8 mouse cellular contexts compared by ENCODE assay signal in the genomic region with DNA sequence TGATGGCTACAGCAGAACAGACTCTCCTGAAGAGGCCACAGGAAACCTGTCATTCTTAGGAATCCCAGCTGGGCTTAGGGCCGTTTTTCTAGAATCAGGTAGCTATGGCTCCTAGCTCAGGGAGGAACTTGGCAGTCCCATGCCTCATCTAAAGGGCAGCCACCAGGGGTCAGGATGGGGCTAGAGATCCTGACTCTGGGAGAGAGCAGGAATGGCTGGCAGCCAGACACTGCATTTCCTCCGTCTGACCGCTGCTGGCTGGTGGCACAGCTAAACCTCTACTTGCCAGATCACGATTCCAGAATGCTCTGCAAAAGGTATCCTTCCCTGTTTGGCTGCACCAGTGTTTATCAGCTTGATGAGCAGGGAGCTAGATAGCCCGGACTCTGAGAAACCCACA. TPM values are rescaled to one million over a fixed set of nuclear protein-coding genes. Genes with fewer than 3 reads are reported as not detected.
DNase-seq lines count a peak whose midpoint lies in the region; ATAC-seq and TF ChIP-seq lines count a peak whose summit lies in the region.

No protein-coding gene starts in this region.

- H3K4me3 ChIP-seq in hindbrain, embryonic 15.5 days, result no peak overlapping the region
- no peak overlapping the region for H3K4me3 ChIP-seq in liver, adult 2 months (ENCODE audit: insufficient read depth, low read depth, low read length)
- peak overlapping the region; percentile 8; the same call in 1 of the 2 replicates for H3K4me3 ChIP-seq in midbrain, embryonic 16.5 days (ENCODE audit: low read depth, low read length)

- peak; percentile 98 for TF ChIP-seq CTCF in liver, adult 2 months (IDR thresholded peaks at IDR 0.05; ENCODE audit: low read depth, low read length)

- intact Hi-C loops in gastrocnemius, postnatal 14 days (cut with DNase I; ENCODE audit: low total_unique reads), result loop anchor here (10.0 kb wide), 1 partner anchor 313 kb away; no protein-coding TSS in a partner anchor

- H3K27me3 ChIP-seq in hindbrain, embryonic 15.5 days, result no peaks in the 10 kb centered on the region
- H3K27me3 ChIP-seq in liver, adult 2 months (ENCODE audit: control insufficient read depth, insufficient read depth, low read length), result 0 out of 2 replicates have a peak, but pooled peaks cover under 1% of the 10 kb centered on the region
- H3K27me3 ChIP-seq in midbrain, embryonic 16.5 days (ENCODE audit: control insufficient read depth, insufficient read depth, low read depth, low read length), result no peaks in the 10 kb centered on the region

- H3K9me3 ChIP-seq in hindbrain, embryonic 15.5 days, result no peaks in the 10 kb centered on the region
- H3K9me3 ChIP-seq in midbrain, embryonic 16.5 days (replicated peaks; ENCODE audit: control insufficient read depth, low read length, poor library complexity, severe bottlenecking), result no peaks in the 10 kb centered on the region

- peaks cover 21% of the 10 kb centered on the region for H3K4me1 ChIP-seq in hindbrain, embryonic 15.5 days (replicated peaks)
- H3K4me1 ChIP-seq in liver, adult 2 months (ENCODE audit: control insufficient read depth, insufficient read depth, low read length), result peaks cover 1% of the 10 kb centered on the region; the same call in 1 of the 2 replicates
- H3K4me1 ChIP-seq in midbrain, embryonic 16.5 days (ENCODE audit: control insufficient read depth, insufficient read depth, low read length), result peaks cover 25% of the 10 kb centered on the region

- H3K27ac ChIP-seq in hindbrain, embryonic 15.5 days (replicated peaks), result peak overlapping the region; percentile 78
- H3K27ac ChIP-seq in liver, adult 2 months (replicated peaks; ENCODE audit: insufficient read depth, low read depth, low read length), result no peak overlapping the region
- H3K27ac ChIP-seq in midbrain, embryonic 16.5 days (ENCODE audit: low read length), result peak overlapping the region; percentile 88

- no peak for TF ChIP-seq POLR2A in liver, adult 2 months (IDR thresholded peaks at IDR 0.05; ENCODE audit: extremely low read depth, insufficient read depth, low read length)

- no peaks in the 10 kb centered on the region for H3K36me3 ChIP-seq in hindbrain, embryonic 15.5 days
- H3K36me3 ChIP-seq in liver, adult 2 months (ENCODE audit: control insufficient read depth, insufficient read depth, low read length), result no peaks in the 10 kb centered on the region
- no peaks in the 10 kb centered on the region for H3K36me3 ChIP-seq in midbrain, embryonic 16.5 days (ENCODE audit: control insufficient read depth, insufficient read depth, low read length)

- peak; percentile 84 for DNase-seq in urinary bladder, postnatal 14 days (ENCODE audit: low spot score)
- no peak for DNase-seq in urinary bladder, postnatal 10 days (ENCODE audit: low spot score)
- peak; percentile 87 for DNase-seq in gastrocnemius, postnatal 14 days
- DNase-seq in liver, adult 2 months (ENCODE audit: extremely low read depth, low read depth, low spot score), result peak; percentile 84
- peak; percentile 78 for DNase-seq in thymus, postnatal 4 days

- ATAC-seq in common myeloid progenitor, adult 5-6 weeks (replicated peaks; ENCODE audit: low read depth, poor library complexity, severe bottlenecking), result peak; percentile 90
- peak; percentile 85 for ATAC-seq in hindbrain, embryonic 15.5 days (ENCODE audit: low FRiP score, low read depth)
- ATAC-seq in midbrain, embryonic 16.5 days, result peak; percentile 90

- no peaks in the 10 kb centered on the region for H3K79me2 ChIP-seq in liver, adult 2 months (ENCODE audit: control insufficient read depth, insufficient read depth, low read length)

- H3K9ac ChIP-seq in hindbrain, embryonic 15.5 days, result 0 out of 2 replicates have a peak overlapping the region, but pooled peaks have one; percentile 9
- H3K9ac ChIP-seq in liver, adult 2 months (ENCODE audit: low read depth, low read length), result no peak overlapping the region
- peak overlapping the region; percentile 56 for H3K9ac ChIP-seq in midbrain, embryonic 16.5 days (ENCODE audit: low read depth, low read length)

- H3K4me2 ChIP-seq in hindbrain, embryonic 15.5 days, result peak overlapping the region; percentile 30
- H3K4me2 ChIP-seq in midbrain, embryonic 16.5 days (ENCODE audit: low read length), result peak overlapping the region; percentile 42

- WGBS in hindbrain, embryonic 15.5 days, result 6% methylated on average over 5 of the region's 5 CpGs
- WGBS in liver, adult 2 months, result 6% methylated on average over 5 of the region's 5 CpGs
- 5% methylated on average over 5 of the region's 5 CpGs for WGBS in midbrain, embryonic 16.5 days

RNA-seq across cellular contexts. Expression of gene Jph4, which starts 5.2 kb away (rescaled TPM):
- total RNA-seq in common myeloid progenitor, adult 5-6 weeks (2017), result not detected in 2 replicates
- total RNA-seq in gastrocnemius, postnatal 14 days (2021), result under 1 TPM; 0.42 to 0.62 TPM
- 33.6 and 40.7 TPM in 2 replicates for polyA plus RNA-seq in hindbrain, embryonic 15.5 days (2015; fragmentation: Nextera tagmentation; extraction: Ambion mirVana)
- total RNA-seq in liver, adult 2 months (2014; rRNA removed), result not detected in 2 replicates
- not detected in 2 replicates for polyA plus RNA-seq in liver, adult 2 months (2012; rRNA removed)
- polyA plus RNA-seq in midbrain, embryonic 16.5 days (2015; fragmentation: Nextera tagmentation; extraction: Ambion mirVana), result 37.3 and 40.3 TPM in 2 replicates

RNA-seq across cellular contexts. Expression of gene Ap1g2, which starts 15.6 kb away (rescaled TPM):
- 25.1 and 30.9 TPM in 2 replicates for total RNA-seq in common myeloid progenitor, adult 5-6 weeks (2017)
- total RNA-seq in gastrocnemius, postnatal 14 days (2021), result 1 to 10 TPM; 4.1 to 7.0 TPM
- 7.3 and 7.9 TPM in 2 replicates for polyA plus RNA-seq in hindbrain, embryonic 15.5 days (2015; fragmentation: Nextera tagmentation; extraction: Ambion mirVana)
- total RNA-seq in liver, adult 2 months (2014; rRNA removed), result 4.9 and 5.4 TPM in 2 replicates
- 8.7 and 15.6 TPM in 2 replicates for polyA plus RNA-seq in liver, adult 2 months (2012; rRNA removed)
- polyA plus RNA-seq in midbrain, embryonic 16.5 days (2015; fragmentation: Nextera tagmentation; extraction: Ambion mirVana), result 9.0 and 9.2 TPM in 2 replicates

RNA-seq across cellular contexts. Expression of gene Thtpa, which starts 27.4 kb away (rescaled TPM):
- 8.3 and 12.9 TPM in 2 replicates for total RNA-seq in common myeloid progenitor, adult 5-6 weeks (2017)
- 10 to 100 TPM; 11.1 to 12.3 TPM for total RNA-seq in gastrocnemius, postnatal 14 days (2021)
- polyA plus RNA-seq in hindbrain, embryonic 15.5 days (2015; fragmentation: Nextera tagmentation; extraction: Ambion mirVana), result 29.4 and 32.6 TPM in 2 replicates
- 14.6 and 15.4 TPM in 2 replicates for total RNA-seq in liver, adult 2 months (2014; rRNA removed)
- polyA plus RNA-seq in liver, adult 2 months (2012; rRNA removed), result 8.7 and 10.9 TPM in 2 replicates
- 37.0 and 38.6 TPM in 2 replicates for polyA plus RNA-seq in midbrain, embryonic 16.5 days (2015; fragmentation: Nextera tagmentation; extraction: Ambion mirVana)

RNA-seq across cellular contexts. Expression of gene Zfhx2, which starts 29.8 kb away (rescaled TPM):
- total RNA-seq in common myeloid progenitor, adult 5-6 weeks (2017), result 2.0 and 5.0 TPM in 2 replicates
- total RNA-seq in gastrocnemius, postnatal 14 days (2021), result 1 to 10 TPM; 2.6 to 3.1 TPM
- 24.0 and 24.9 TPM in 2 replicates for polyA plus RNA-seq in hindbrain, embryonic 15.5 days (2015; fragmentation: Nextera tagmentation; extraction: Ambion mirVana)
- total RNA-seq in liver, adult 2 months (2014; rRNA removed), result 1.5 and 1.7 TPM in 2 replicates
- 1.4 and 1.7 TPM in 2 replicates for polyA plus RNA-seq in liver, adult 2 months (2012; rRNA removed)
- polyA plus RNA-seq in midbrain, embryonic 16.5 days (2015; fragmentation: Nextera tagmentation; extraction: Ambion mirVana), result 25.9 and 34.6 TPM in 2 replicates
